Mouse (Mus musculus): ENCODE measurements around the gene Chrng.

The Chrng gene

DNA sequence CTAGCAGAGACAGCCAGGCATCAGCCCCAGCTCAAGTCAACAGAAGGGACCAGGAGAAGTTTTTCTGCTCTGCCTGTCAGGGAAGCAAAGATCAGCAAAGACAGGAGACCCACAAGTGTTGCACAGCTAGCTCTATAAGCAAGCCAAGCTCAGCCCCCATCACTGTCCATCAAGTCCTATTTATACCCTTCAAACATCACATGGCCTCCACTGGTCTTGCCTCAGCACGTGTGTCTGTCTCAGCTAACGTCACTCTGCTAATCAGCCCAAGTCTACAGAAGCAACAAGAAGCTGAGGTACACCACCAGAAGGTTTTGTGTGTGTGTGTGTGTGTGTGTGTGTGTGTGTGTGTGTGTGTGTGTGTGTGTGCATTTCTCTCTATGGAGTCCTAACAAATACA is 3.6 kb upstream of the Chrng start:
- DNase-seq, result no peak

DNA sequence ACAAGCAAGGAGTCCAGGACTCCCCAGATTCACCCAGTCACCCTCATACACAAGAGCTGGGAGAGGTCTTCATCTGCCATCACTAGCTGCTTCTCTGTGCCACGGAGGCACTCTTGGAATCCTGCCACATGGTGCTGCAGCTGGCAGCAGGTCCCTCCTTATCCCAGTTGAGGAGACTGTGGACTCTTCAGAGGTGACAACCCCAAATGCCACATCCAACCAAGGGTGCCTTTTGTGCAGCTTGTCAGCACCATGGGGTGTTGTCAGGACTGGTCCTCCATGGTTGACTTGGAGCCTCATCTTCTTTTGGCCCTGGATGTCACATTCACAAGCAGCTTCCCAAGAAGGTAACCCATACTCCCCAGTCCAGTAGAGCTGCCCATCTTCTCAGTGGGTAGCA is 2.6 kb upstream of the Chrng start:
- DNase-seq, result no peak

DNA sequence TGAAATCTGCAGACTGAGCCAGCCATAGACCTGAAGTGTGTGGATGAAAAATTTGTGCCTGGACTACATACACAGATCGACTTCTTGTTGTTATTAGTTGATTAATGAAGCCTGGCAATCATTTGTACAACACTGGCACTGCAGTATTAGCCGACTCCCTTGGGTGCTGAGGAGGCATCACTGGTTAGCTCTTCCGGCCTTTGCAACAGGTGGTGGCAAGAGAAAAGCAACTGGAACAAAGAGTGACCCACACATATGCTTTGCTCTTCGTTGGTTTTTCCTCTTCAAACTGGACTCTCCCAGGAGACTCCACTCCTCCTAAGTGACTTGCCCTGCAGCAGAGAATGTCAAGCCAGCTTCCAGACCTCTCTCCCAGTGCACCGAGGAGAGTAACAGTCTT is 678 bp upstream of the Chrng start:
- DNase-seq, result no peak

DNA sequence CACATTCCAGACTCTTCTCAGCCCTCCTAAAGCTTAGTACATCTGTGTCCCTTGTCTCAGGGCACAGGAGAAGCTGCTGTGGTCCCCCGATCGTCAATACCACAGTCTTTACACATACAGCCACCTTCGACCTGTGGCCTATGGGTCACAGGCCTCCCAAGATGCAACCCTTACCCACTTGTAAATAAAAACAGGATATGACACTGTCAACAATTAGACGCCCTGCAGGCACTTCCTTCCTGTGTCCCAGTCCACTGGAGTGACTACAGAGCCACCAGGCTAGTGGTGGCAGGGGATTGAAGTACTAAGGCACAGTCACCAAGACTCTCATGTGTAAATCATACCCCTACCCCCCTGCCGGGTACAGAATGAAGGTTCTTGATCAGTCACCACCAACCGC is 581 bp downstream of the Chrng start:
- no peak for DNase-seq

DNA sequence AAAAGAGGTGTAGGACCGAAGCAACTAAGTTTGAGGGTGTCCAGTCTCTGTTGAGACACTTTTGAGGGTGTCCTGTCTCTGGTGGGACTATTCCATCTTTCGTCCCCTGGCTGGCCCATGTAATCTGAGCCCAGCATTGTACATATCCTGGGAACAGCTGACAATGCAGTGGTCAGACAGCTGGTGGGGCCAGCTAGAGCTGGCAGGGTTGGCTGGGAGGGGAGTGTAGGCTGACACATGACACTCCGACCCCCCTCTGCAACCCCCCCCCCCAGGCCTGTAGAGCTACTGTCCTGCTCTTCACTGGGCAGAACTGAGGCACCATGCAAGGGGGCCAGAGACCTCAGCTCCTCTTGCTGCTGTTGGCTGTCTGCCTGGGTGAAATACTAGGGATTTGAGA is 1.0 kb downstream of the Chrng start:
- no peak for DNase-seq

DNA sequence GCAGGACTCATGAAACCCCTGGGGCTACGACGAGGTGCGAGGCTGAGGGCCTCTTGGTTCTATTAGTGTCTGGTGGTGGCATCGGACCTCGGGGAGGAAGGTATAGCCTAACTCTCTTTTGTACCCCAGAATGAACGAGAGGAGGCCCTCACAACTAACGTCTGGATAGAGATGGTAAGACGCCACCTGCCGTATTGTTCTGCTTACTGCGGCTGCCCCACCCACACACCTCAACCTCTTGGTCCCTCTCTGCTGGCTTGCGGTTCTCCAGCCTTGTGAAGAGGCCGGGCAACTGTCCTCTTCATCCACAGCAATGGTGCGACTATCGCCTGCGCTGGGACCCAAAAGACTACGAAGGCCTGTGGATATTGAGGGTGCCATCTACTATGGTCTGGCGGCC is 1.9 kb downstream of the Chrng start:
- DNase-seq, result peak; percentile 64

DNA sequence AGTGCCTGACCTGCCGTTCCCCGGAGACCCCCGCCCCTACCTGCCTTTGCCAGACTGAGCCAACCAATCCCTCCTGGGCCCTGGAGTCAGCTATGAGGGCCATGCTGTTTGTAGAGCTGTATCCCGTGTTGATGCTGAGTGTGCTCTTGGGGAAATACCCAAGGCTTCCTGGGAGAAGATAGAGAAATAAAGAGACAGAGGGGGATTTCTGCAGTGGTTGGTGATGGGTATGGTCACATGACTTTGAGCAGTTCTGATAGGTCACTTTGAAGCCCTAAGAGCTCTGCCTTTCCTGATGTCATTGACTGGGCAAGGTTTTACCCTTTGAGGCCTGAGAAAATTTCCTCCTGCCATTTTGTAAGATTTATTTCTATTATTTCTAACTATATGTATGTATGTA is 7.0 kb downstream of the Chrng start:
- no peak for DNase-seq

DNA sequence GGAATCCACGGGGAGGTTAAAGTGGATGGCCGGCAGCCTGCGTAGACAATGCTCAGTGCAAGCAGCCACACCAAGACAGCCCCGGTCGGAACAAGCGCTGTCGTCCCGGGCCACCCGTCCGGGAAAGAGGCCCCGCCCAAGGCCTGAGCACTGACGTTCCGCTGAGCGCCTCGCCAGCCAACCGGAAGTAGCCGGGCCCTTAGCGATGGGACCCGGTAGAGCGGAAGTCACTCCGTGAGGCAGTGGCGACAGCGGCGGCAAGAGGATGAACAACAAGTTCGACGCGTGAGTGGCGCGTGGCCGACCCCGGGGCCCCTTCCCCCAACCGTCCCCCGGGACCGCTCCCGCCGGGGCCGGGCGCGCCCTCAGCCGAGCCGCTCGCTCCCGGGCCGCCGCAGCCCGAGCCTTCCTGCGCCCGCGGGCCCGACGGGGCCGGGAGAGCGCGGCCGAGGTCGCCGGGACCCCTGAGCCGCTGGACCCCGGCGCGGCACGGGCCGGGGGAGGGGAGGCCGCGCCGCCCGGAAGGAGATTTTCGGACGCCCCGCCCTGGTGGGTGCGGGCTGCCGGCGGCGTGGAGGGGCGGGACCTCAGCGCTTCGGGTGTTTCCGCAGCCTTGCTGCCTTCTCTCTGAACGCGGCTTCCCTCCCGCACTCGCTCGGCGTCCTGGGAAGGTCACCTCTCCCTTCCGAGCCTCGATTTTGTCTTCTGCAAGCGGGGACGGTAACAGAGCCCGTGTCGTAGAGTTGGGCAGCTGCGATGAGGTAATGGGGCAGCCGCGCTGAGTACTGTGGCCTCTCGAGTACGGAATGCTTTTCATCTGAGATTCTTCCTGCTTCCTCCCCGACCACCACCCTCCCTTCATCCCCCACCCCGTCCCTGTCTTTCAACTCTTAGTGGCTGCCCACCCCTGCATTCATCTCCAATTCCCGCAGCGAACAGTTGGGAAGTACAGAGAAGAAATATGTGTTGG is 9.6 kb downstream of the Chrng start, which contains the start of gene Eif4e2:
Eif4e2 (plus strand) TSS at position 180 of the 970 bp plus-strand sequence.
- DNase-seq, result peak; percentile 94

DNA sequence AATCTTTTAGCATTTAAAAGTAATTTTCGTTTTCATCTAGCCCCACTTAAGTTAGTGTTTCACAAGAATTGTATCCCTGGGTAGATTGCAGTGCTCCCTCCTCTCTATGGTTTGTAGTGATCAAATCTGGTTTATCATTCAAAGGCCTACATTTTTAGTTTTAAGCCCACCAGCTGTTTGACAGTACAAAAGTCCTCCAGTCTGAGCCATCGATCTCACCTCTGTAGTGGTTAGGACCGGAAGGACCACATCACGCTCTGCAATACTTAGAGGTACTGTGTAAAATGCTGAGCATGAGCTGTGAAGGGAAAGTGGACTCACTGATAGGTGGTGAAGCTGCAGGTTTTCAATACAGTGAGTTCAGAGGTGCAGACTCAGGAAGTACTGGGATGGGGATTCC is 10.3 kb downstream of the Chrng start:
- no peak for DNase-seq

DNA sequence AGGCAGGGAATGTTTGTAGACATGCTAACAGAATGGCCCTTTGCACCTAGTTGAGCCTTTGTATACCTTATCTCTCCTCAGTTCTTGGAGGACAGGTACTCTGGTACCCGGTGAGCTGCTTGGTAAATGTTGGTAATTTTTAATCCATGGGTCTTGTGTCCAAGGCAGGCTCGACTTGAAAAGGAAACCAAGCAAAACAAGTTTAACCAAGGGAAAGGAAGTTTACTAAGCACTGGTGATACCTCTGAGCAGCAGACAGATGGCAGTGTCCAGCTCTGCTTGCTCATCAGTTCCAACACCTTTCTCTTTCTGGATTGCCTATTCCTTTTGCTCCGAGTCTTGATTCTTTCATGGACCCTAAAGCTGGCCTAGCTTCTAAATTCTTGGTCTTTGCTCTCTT is 13.5 kb downstream of the Chrng start:
- DNase-seq, result no peak

DNA sequence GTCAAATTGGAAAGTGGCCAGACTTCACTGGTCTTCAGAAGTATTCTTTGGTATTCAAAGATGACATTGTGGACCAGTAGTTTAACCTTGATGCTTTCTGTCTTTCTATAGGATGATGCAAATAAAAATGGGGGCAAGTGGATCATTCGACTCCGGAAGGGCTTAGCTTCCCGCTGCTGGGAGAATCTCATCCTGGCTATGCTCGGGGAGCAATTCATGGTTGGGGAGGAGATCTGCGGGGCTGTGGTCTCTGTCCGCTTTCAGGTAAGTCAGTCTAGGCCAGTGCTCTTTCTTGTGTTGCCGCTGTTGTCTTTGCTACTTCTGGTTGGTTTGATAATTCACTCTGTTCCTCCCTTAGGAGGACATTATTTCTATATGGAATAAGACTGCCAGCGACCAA is 21.3 kb downstream of the Chrng start:
- no peak for DNase-seq

DNA sequence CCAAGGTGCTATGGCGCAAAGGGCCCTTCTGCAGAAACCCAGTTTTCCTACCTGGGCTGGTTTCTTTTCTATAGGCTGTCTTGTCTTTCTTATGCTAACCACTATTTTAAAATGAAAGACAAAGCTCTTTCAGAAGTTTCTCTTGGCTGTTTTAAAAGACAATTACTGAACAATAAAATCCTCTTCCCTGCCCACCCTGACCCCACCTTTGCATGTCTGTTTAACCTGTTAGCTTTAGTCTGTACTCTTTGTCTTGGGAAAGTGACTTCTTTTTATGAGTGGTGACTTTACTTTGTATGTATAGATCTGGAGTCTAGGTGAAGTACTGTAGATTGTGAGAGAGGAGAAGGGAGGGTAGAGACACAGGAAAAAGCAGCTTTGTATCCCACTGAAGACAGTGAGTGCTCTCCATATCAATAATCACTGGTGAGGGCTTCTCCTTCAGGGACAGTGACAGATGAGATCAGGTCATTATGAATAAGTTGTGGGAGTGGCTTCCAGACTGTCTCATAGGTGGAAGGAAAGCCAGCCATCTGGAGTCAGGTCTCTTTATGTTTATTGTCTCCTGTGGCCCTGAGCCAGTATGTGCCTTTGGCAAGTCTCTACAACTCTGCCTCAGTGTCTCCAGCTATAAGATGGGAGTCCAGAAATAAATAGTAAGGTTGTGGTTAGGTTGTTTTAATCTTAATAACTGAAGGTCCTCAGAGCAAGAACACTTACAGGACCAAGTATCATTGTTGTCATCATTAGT is 22.1 kb downstream of the Chrng start:
- no peak for DNase-seq

DNA sequence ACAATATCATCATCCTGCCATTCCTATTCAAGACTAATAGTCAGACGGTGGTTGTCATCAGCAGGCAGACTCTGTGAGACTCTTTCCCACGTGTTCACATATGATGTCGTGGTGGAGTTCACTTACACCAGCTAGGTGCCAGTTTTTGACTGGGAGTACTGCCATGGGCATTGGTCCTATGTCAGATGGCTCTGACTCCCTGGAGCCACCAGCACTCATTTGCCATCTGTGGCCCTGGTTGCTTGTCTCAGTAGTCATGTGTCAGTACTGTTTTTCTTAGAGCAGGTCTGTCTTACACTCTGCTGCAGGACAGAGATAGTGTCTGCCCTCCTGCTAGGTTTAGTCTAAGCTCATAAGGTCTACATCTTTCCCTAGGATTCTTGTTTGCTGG is 22.7 kb downstream of the Chrng start:
- DNase-seq, result no peak

DNA sequence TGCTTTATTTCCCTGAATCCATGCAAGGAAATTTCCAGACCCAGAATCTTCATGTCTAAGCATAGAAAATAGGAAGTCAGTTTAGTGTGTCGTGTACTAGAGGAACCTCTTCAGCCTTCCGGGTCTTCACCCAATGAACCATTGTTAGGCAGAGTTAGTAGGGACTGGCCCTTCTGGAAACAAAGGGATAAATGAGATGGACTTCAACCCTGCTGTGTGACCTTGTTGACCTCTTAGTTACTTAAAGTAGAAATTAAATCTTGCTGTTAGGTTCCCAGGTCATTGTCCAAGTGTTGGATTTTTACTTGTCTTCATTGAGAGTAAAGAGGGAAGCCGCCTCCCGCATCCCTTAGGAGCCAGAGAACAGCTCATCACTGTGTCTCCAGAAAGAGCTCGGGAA is 26.1 kb downstream of the Chrng start:
- no peak for DNase-seq

DNA sequence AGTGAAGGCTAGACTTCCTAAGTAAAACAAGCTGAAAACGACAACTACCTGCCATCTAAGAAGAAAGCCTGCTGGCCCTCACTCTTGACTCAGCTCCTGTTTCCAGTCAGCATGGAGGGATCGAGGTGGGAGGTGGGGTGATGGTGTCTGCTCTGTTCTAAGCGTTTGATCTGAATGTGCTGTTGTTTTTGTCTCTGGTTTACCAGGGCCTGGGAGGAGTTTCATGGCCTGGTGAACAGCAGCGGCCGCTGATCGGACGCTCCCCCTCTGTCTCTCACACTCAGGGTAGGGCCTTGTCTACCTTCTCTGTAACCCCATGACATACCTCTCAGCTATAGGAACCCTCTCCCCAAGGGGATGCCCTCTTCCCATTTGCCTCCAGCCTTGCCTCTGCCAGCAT is 27.7 kb downstream of the Chrng start:
- no peak for DNase-seq

DNA sequence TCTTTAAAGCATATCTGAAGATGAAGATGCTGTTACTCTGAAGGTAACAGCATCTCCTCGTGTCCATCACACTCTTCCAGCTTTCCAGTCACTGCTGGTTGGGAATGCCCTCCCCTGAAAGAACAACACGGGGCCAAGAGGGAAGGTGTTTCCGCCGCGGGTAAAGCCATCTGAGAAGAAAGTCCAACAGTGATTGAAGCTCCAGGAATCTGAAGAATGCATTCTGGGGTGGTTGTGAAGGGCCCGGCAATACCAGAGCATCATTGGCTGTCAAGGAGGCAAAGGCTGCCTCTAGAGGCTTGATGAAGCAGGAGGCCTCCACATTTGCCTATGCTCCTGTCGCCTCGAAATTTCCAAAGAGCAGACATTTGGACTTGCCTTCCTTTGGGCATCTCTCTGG is 34.6 kb downstream of the Chrng start:
- no peak for DNase-seq

DNA sequence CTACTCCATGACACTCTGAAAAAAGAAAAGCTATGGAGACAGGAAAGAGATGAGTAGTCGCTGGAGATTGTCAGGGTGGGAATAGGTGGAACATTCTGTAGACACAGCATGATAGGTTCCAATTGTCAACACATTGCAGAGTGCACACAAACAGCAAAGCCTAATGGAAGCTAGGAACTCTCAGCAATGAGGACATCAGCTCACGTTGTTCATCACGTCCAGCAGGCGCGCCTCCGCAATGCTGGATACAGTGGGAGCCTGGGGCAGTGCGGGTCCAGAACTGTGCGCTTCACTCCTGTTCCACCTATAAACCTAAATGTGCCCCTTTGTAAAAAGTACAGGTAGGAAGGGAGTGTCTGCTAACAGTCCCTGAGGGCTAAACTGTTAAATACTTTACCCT is 38.6 kb downstream of the Chrng start:
- DNase-seq, result no peak

DNA sequence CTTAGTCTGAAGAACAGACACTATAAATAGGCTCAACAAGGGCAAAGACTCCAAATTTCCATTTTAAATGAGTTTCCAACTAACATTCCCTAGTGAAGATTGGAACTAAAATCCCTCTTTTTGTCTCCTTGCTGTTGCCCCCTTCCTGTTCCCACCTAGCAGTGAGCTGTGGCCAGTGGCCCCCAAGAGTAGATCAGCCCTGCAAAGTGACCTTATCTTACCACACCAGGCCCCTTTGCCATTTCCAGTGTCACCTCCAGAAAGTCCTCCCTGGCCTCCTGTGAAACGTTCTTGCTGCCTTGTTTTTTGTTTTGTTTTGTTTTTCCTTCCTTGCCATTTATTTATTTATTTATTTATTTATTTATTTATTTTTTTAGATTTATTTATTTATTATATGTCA is 41.0 kb downstream of the Chrng start:
- no peak for DNase-seq

DNA sequence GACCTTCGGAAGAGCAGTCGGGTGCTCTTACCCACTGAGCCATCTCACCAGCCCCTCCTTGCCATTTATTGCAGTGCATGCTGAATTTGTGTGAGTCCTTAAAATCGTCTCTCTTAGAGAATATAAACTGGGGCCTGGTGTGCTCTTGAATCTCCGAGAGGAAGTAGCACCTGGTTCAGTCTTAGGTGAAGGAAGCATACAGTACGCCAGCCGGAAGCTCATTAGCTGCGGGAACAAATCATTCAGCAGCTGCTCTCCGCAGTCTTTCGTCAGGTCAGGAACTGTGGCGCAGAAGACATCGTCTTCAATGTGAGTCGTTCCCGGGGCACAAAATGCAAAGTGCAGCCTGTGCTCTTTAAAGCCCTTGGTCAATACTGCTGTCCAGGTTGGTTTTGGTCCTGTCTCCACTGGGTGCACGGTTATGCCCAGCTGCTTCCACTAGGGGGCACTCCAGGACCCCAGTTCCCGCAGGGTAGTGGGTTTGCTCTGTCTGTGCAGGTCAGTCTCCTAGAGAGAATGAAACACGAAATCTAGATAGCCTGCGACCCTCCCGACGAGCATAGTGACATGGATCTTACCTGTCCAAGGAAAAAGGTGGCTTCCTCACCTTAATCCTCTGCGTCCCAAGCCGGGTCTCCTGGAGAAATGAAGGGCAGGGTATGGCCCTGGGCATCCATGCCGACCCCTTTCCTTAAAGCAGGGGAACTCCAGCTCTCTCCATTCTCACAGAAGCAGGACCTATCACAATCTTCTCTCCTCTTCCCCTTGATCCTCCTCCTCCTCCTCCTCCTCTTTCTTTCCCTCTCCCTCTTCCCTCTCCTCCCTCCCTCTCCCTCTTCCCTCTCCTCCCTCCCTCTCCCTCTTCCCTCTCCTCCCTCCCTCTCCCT is 41.7 kb downstream of the Chrng start:
- DNase-seq, result peak; percentile 85

DNA sequence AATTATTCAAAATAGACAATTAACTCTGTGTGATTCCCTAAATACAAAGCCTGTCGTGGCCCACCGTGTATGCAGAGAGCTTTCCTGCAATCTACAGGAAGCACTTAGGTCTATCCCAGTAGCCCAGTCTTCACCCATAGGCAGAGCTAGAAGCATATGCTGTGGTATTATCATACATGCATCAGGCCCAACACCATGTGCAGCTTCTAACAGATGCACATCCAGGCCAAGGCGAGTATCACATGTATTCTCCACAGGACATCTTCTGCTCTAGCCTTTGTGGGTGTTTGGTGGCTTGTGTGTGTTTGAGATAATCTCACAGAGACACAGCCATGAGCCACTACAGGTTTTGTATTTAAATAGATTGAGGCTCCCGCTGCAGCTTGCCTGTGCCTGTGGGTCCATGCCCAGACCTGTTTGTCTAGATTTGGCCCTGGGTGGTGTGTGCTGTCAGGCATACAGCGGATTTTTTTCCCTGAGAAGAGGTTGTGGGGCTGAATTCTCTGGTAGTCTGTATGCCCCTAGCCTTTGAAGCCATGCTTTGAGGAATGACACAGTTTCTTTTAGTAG is 47.7 kb downstream of the Chrng start:
- DNase-seq, result no peak

DNA sequence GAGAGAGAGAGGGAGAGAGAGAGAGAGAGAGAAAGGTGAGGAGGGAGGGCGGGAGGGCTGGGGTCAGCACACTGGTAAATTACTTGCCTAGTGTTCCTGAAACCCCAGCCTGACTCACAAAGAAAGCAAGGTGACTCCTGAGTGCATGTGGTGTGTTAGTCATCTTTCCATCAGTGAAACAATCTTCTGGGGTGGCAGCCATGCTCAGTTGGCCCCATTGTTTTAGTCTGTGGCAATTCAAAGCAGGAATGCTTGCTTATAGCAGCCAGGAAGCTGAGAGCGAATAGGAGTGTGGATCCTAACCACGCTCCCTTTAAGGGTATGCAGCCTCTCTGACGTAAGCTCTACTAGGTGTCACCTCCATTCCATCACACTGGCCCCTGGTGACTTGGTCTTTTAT is 50.7 kb downstream of the Chrng start:
- DNase-seq, result no peak

DNA sequence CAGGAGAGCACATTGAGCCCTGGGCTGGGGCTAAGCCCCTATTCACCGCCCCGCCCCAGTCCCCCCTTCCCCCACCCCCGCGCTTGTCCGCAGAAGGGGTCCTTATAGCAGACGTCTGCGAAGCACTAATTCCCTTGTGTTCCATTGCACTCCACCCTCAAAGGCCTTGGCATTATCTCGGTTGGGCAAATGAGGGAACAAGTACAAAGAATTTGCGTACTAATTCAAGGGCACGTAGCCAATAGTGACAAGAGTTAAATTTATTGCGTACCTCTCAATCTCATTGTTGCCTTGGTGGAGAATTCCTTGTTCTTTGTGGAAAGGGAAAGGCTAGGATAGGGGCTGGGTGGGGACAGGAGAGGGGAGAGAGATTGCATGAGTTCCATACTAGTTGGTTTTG is 53.2 kb downstream of the Chrng start:
- DNase-seq, result no peak

DNA sequence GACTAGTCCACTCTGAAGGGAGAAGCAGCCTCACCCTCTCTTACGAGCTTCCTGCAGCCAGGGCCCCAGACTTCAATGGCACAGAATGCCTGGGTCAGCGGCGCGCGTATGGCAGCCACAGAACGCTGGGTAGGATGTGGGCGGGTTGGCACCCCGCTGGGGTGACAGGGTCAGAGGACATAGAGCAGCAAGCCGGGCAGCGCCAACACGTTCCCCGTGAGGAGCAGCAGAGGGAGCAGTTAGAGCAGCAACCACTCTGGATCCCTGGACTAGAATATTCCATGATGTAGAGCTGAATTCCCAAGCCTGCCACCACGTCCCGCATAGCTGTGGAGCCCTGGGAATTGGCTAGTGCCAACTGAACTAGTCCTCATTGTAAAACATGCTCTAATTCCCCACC is 54.0 kb downstream of the Chrng start:
- no peak for DNase-seq
